Mouse (Mus musculus): ENCODE measurements around the gene Nlgn3. TPM values are rescaled to one million over a fixed set of nuclear protein-coding genes. Genes with fewer than 3 reads are reported as not detected.
"Not testable (repeated sequence)": the region's sequence is repeated elsewhere in the genome, so short reads cannot be mapped to it uniquely, and the experiment has no call there.

The Nlgn3 gene
- polyA plus RNA-seq, 1 experiment from 2014 or later = 7.8 TPM

DNA sequence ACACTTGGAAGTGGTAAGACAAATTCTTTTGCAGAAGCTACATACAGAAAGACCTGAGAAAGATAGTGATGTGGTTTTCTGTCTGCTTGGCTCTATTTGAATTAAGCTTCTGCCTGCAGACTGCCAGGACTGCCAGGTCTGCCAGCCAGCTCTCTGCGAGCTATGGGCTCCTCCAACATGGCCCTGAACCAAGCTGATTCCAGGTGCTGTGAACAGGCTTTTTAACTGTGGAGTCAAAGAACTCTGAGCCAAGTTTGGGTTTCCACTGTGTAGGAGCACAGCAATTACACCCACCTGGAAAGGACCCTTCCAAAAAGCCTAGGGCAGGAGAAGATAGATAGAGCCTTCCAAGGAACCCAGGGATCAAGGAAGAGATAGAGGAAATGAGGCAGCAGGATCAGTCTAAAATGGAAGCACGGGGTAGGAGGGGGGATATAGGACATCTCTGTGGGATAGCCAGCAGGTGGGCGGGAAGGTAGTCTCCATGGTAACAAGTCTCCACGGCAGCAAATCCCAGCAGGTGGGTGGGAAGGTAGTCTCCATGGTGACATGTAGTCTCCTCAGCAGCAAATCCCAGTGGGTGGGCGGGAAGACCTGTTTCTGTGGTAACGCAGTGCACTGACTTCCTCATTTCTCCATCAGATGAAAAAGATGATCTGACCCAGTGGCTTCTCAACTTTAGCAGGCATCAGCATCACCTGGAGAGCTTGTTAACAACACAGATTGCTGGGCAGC lies 14.8 kb downstream of the Nlgn3 start:
- 53% methylated on average over 6 of the region's 6 CpGs for WGBS
- no peaks in the 10 kb centered on the region for H3K4me1 ChIP-seq
- peaks cover 99% of the 10 kb centered on the region for H3K27me3 ChIP-seq (ENCODE audit: low read depth, poor library complexity, severe bottlenecking)
- H3K9me3 ChIP-seq (replicated peaks) = no peaks in the 10 kb centered on the region
- no peak overlapping the region for H3K4me3 ChIP-seq
- no peak for DNase-seq (ENCODE audit: low spot score)
- no peak overlapping the region for H3K27ac ChIP-seq
- H3K36me3 ChIP-seq = no peaks in the 10 kb centered on the region

DNA sequence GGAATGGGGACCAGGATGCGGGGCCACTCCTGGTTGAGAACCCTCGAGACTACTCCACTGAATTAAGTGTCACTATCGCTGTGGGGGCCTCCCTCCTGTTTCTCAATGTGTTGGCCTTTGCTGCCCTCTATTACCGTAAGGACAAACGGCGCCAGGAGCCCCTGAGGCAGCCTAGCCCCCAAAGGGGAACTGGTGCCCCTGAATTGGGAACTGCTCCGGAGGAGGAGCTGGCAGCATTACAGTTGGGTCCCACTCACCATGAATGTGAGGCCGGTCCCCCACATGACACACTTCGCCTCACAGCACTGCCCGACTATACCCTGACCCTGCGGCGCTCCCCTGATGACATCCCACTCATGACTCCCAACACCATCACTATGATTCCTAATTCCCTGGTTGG lies 20.8 kb downstream of the Nlgn3 start:
- H3K36me3 ChIP-seq = peaks cover 8% of the 10 kb centered on the region; the same call in 1 of the 2 replicates
- WGBS = 91% methylated on average over 12 of the region's 12 CpGs
- no peak overlapping the region for H3K4me3 ChIP-seq
- peaks cover 90% of the 10 kb centered on the region for H3K27me3 ChIP-seq (ENCODE audit: low read depth, poor library complexity, severe bottlenecking)
- no peaks in the 10 kb centered on the region for H3K9me3 ChIP-seq (replicated peaks)
- DNase-seq (ENCODE audit: low spot score) = no peak
- no peaks in the 10 kb centered on the region for H3K4me1 ChIP-seq
- H3K27ac ChIP-seq = no peak overlapping the region

DNA sequence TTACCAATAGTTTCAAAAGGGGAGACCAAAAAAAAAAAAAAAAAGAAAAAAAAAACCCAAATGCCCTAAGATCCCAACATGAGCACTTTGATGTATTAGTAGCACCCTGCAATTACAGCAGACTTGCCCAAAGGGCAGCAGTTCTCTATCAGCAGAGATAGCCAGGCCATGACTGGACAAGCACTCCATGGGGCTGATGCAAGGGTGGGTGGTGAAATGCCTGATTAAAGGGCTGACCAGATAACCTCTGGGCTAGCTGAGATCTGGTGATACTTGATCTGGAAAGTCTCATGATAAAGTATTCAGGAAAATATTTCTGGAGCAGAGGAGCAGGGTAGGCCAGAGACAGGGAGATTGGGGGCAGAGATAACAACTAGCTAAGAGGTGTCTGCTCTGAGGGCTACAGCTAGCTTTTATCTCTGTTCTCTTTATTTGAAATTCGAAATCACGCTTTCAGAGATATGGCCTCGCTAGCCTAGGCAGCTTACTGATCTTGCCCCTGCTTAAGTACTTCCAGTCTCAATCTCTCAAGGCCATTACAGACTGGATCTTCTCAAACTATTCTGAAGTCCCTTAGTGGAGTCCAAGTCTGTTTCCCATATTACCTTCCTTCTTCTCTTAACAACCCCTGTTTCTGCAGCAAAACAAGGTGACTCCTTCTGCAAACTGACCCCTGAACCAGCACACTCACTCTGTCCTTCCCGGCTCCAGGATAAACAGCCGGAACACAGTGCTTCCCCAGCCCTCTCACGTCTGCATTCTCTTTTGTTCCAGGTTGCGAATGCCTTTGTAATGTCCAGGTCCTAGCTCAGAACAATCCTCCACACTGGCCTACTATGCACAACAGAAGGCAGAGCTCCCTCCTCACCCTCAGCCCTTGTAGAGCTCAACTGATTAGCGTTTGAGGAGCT lies 27.3 kb downstream of the Nlgn3 start:
- Histone ChIP-seq H3K27ac (no peak overlapping the region), H3K9me3 (replicated peaks) (no peaks in the 10 kb centered on the region), H3K27me3 (ENCODE audit: low read depth, poor library complexity, severe bottlenecking) (peaks cover 78% of the 10 kb centered on the region), H3K4me3 (no peak overlapping the region), H3K4me1 (no peaks in the 10 kb centered on the region; the same call in 1 of the 2 replicates), H3K36me3 (no peaks in the 10 kb centered on the region)
- no peak for DNase-seq (ENCODE audit: low spot score)
- 60% methylated on average over 8 of the region's 8 CpGs for WGBS

DNA sequence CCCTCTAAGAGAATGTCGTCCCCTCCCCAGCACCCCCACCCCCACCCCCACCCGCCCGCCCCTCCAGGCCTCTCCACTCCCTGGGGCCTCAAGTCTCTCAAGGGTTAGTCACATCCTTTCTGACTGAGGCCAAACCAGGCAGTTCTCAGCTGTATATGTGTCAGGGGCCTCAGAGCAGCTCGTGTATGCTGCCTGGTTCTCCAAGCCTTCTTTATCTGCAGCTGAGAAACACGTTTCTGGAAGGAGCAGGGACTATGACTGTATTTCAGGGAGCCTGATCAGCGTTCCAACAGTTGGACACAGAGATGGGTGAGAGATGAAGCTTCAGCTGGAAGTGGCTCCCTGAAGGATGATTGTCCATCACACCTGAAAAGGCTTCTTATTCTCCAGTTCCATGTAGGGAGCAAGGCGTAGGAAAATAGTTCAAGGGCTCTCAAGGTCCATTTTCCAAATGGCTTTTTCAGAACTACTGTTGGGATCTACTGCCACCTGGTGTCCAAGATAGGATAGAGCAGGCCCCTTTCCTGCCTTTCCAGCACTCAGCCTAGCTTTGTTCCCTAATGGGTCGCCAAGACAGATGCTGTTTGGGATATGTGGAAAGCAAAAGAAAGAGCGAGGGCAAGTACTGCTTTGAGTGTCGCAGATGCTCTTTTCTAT lies 30.5 kb downstream of the Nlgn3 start:
- WGBS = 26% methylated on average over 10 of the region's 10 CpGs
- Histone ChIP-seq H3K4me3 (no peak overlapping the region), H3K4me1 (peaks cover 5% of the 10 kb centered on the region), H3K36me3 (no peaks in the 10 kb centered on the region), H3K27me3 (ENCODE audit: low read depth, poor library complexity, severe bottlenecking) (peaks cover 81% of the 10 kb centered on the region), H3K9me3 (replicated peaks) (no peaks in the 10 kb centered on the region), H3K27ac (peak overlapping the region; percentile 75)
- DNase-seq (ENCODE audit: low spot score) = peak; percentile 66

DNA sequence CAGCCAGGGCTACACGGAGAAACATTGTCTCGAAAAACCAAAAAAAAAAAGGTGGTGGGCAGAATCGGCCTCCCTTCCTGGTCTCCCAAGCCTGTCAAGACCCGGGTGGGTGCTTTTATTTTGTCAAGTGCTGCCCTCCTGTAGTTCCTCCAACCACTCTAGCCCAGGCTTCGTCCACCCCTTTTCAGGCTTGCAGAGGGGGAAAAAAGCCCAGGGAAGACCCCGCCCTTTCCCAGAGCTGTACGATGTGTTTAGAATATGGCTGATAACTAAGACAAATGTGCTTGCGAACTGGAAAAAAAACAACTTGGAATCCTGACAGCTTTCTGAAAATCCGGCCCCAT lies 33.0 kb downstream of the Nlgn3 start:
- peak overlapping the region; percentile 48 for H3K4me3 ChIP-seq
- 41% methylated on average over 9 of the region's 9 CpGs for WGBS
- H3K27me3 ChIP-seq (ENCODE audit: low read depth, poor library complexity, severe bottlenecking) = peaks cover 68% of the 10 kb centered on the region
- no peaks in the 10 kb centered on the region for H3K9me3 ChIP-seq (replicated peaks)
- no peak for DNase-seq (ENCODE audit: low spot score)
- no peaks in the 10 kb centered on the region for H3K36me3 ChIP-seq
- H3K4me1 ChIP-seq = peaks cover 5% of the 10 kb centered on the region
- H3K27ac ChIP-seq = peak overlapping the region; percentile 88

DNA sequence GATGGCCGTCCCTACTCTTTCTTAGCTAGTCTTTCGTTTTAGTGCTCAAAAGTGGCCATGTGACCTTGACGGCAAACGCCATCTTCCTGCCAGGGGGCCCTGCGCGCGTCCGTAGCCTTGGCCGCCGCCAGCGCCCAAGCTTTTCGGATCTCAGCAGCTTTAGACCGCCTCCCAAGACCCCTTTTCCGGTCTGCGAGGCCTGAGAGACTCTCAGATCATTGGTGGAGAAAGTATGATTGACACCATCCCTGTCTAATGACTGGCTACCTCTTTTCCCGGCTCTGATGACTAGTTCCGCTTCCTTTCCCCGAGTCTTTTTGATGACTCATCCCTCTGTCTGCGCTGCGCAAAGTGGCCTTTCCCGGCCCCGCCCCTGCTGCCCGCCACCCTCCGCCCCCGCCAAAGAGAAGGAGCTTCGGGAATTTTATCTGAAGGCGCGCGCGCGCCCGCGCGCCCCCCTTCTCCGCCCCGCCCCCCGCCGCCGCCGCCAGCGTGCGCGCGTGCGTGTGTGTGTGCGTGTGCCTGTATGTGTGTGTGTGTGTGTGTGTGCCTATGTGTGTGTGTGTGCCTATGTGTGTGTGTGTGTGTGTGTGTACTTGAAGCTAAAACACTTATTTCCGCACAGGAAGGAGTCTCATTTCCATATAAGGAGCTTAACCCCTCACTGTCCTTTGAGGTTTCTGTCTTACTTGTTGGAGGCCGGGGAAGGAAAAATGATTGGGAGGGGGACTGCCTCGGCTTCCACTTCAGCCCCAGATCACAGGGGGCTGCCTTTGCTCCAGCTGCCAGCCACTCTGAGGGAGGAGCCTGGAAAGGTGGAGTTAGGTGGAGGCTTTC lies 33.6 kb downstream of the Nlgn3 start:
- Histone ChIP-seq H3K9me3 (replicated peaks) (no peaks in the 10 kb centered on the region), H3K4me1 (peaks cover 5% of the 10 kb centered on the region), H3K27ac (peak overlapping the region; percentile 88), H3K4me3 (peak overlapping the region; percentile 48), H3K36me3 (no peaks in the 10 kb centered on the region), H3K27me3 (ENCODE audit: low read depth, poor library complexity, severe bottlenecking) (peaks cover 65% of the 10 kb centered on the region)
- peak; percentile 81 for DNase-seq (ENCODE audit: low spot score)
- 12% methylated on average over 44 of the region's 49 CpGs for WGBS

DNA sequence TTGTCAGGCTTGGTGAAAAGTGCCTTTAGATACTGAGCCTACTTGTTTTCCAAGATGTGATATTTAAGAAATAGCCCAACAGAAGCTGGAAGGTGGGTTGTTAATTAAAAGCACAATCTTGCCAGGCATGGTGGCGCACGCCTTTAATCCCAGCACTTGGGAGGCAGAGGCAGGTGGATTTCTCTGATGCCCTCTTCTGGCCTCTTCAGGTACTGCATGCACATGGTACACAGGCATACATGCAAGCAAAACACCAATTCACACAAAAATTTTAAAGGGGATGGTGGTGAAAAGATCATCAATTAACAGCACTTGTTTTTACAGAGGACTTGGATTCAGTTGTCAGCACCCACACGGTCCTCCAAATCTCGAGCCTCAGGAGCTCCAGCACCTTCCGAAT lies 35.6 kb downstream of the Nlgn3 start:
- H3K4me3 ChIP-seq = no peak overlapping the region
- H3K4me1 ChIP-seq = peaks cover 5% of the 10 kb centered on the region
- 88% methylated on average over 5 of the region's 5 CpGs for WGBS
- peaks cover 67% of the 10 kb centered on the region for H3K27me3 ChIP-seq (ENCODE audit: low read depth, poor library complexity, severe bottlenecking)
- H3K36me3 ChIP-seq = no peaks in the 10 kb centered on the region
- H3K9me3 ChIP-seq (replicated peaks) = no peaks in the 10 kb centered on the region
- no peak overlapping the region for H3K27ac ChIP-seq
- peak; percentile 35 for DNase-seq (ENCODE audit: low spot score)

DNA sequence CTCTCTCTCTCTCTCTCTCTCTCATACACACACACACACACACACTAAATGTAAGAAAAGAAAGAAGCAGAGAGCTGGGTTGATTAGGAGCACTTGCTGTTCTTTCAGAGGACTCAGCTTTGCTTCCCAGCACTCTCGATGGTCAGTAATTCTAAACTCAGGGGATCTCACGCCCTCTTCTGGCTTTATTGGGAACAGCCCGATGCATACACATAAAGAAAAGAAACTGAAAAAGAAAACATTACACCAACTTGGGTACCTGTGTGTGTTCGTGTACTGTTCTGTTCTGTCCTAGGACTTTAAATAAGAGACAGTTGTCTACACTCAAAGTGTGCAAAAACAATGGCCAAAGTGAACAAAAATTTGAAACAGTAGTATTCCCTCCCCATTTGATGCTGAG lies 39.7 kb downstream of the Nlgn3 start:
- no peak overlapping the region for H3K27ac ChIP-seq
- H3K4me3 ChIP-seq = no peak overlapping the region
- 52% methylated on average over 4 of the region's 4 CpGs for WGBS
- no peaks in the 10 kb centered on the region for H3K4me1 ChIP-seq
- no peaks in the 10 kb centered on the region for H3K9me3 ChIP-seq (replicated peaks)
- peaks cover 61% of the 10 kb centered on the region for H3K27me3 ChIP-seq (ENCODE audit: low read depth, poor library complexity, severe bottlenecking)
- no peaks in the 10 kb centered on the region for H3K36me3 ChIP-seq
- no peak for DNase-seq (ENCODE audit: low spot score)

DNA sequence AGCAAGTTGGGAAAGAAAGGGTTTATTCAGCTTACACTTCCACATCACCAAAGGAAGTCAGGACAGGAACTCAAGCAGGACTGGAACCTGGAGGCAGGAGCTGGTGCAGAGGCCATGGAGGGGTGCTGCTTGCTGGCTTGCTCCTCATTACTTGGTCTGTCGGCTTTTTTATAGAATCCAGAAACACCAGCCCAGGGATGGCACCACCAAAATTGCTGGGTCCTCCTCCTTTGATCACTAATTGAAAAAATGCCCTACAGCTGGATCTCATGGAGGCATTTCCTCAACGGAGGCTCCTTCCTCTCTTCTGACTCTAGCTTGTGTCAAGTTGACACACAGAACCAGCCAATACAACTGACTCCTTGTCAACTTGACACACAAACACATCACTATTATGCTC lies 43.9 kb downstream of the Nlgn3 start:
- not testable (repeated sequence) for H3K9me3 ChIP-seq (replicated peaks); H3K4me3 ChIP-seq; H3K27ac ChIP-seq; DNase-seq (ENCODE audit: low spot score); H3K4me1 ChIP-seq; H3K36me3 ChIP-seq
- WGBS = 30% methylated on average over 2 of the region's 2 CpGs
- peaks cover 80% of the 10 kb centered on the region for H3K27me3 ChIP-seq (ENCODE audit: low read depth, poor library complexity, severe bottlenecking)

DNA sequence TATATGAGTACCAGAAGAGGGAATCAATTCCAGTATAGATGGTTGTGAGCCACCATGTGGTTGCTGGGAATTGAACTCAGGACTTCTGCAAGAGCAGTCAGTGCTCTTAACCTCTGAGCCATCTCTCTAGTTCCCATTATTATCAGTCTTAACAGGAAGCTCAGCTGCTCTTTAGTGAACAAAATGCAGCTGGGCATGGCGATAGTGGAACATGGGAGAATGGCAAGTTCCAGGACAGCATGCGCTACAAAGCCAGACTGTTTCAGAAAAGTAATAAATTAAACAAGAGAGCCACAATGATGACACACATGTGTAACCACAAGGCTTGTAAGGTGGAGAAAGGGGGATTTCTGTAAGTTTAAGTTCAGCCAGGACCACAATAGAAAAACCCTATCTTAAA lies 46.5 kb downstream of the Nlgn3 start:
- H3K27ac ChIP-seq = no peak overlapping the region
- no peaks in the 10 kb centered on the region for H3K9me3 ChIP-seq (replicated peaks)
- no peaks in the 10 kb centered on the region for H3K4me1 ChIP-seq
- 96% methylated on average over 2 of the region's 2 CpGs for WGBS
- H3K4me3 ChIP-seq = no peak overlapping the region
- H3K27me3 ChIP-seq (ENCODE audit: low read depth, poor library complexity, severe bottlenecking) = peaks cover 69% of the 10 kb centered on the region
- no peak for DNase-seq (ENCODE audit: low spot score)
- no peaks in the 10 kb centered on the region for H3K36me3 ChIP-seq

DNA sequence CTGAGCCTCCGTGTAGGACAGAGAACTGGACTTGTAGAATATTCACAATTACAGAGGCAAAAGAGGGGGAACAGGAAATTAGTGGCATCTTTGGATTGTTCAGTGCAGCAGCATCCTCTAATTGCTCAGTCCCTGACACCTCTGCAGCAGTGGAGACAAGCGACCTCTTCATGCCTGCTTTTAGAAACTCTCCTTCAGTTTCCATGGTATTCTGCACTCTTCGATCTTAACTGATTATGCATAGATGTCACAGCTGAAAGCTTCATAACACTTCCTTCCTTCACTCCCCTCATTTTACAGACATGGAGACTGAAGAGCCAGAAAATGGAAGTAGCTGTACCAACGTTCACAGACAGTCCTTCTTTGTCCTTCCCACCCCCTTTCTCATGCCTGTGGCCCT lies 47.5 kb downstream of the Nlgn3 start:
- no peak for DNase-seq (ENCODE audit: low spot score)
- Histone ChIP-seq H3K36me3 (no peaks in the 10 kb centered on the region), H3K27me3 (ENCODE audit: low read depth, poor library complexity, severe bottlenecking) (peaks cover 66% of the 10 kb centered on the region), H3K4me1 (no peaks in the 10 kb centered on the region), H3K4me3 (no peak overlapping the region), H3K27ac (no peak overlapping the region), H3K9me3 (replicated peaks) (no peaks in the 10 kb centered on the region)
- 76% methylated on average over 4 of the region's 4 CpGs for WGBS

DNA sequence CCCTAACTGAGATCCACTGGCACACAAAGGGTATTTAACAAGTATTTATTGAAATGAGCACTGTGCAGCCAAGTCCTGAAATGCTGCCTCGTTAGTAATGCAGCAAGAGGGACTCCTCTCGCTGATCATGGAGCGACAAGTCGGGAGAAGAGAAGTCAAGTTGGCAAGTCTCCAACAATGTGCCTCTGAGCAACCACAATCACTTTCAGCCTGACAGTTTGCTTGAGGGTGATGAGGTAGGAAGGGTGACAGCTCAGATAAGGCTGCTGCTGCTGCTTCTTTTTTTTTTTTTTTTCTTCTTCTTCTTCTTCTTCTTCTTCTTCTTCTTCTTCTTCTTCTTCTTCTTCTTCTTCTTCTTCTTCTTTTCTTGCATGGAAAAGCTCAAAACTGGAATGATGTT lies 52.2 kb downstream of the Nlgn3 start:
- 75% methylated on average over 4 of the region's 4 CpGs for WGBS
- DNase-seq (ENCODE audit: low spot score) = no peak
- Histone ChIP-seq H3K9me3 (replicated peaks) (no peaks in the 10 kb centered on the region), H3K27ac (no peak overlapping the region), H3K4me3 (no peak overlapping the region), H3K36me3 (no peaks in the 10 kb centered on the region), H3K4me1 (no peaks in the 10 kb centered on the region), H3K27me3 (ENCODE audit: low read depth, poor library complexity, severe bottlenecking) (peaks cover 38% of the 10 kb centered on the region)

Data from limb, embryonic 10.5 days (tissue).